Mouse (Mus musculus) embryo, embryonic 9.5 days (tissue): Measurements from ENCODE around the gene Grn.
A peak's percentile ranks its signal among the peaks of the same experiment; 100 is the strongest.
"Not testable (repeated sequence)": the region's sequence is repeated elsewhere in the genome, so short reads cannot be mapped to it uniquely, and the experiment has no call there.

Experiments used
- DNase-seq: peaks from one replicate; pipeline ENCODE4 v3.0.0-alpha.2; 2017; ENCODE audit errors: extremely low spot score

The Grn gene

GRCm38 (mm10) chr11:102430121-102431017 is at the start of gene Grn:
Gene Grn (plus strand): TSS chr11:102430315.
- DNase-seq = peak; percentile 87

- DNase-seq = no peak
These were observed 48.6 kb upstream of the Grn start for GRCm38 (mm10) chr11:102381341-102382100.

GRCm38 (mm10) chr11:102382794-102383193 is 47.3 kb upstream of the Grn start:
- DNase-seq = no peak

DNA sequence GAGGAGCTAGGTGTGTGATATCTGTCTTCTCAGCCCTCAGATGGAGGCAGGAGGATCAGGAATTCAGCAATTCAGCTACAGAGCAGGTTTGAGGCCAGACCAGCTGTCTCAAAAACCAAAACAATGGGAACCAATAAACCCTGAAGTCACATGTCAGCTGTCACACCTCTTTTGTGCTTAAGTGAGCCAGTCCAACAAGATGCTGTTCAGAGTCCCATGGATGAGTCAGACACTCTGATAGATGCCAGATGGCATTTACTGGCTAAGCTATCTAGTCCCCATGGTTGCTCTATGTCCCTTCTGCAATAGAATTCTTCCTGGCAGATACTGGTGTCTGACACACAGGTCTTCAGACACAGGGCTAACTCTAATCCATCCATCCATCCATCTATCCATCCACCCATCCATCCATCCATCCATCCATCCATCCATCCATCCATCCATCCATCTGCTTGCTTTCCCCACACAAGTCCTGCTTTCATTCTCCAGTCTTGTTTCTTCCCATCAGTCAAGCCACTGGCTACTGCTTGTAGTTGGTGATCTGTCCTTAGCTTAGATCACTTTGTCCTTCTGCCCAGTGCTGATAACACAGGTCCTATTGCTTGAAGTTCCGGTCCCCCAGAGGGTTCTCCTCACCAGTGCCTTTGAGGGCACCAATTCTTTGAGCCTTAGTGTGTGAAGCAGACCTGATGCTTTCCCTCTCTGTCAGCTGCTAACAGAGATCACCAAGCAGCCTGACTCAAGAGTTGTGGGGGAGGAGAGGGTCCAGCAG is 46.6 kb upstream of the Grn start:
- DNase-seq = no peak

DNA sequence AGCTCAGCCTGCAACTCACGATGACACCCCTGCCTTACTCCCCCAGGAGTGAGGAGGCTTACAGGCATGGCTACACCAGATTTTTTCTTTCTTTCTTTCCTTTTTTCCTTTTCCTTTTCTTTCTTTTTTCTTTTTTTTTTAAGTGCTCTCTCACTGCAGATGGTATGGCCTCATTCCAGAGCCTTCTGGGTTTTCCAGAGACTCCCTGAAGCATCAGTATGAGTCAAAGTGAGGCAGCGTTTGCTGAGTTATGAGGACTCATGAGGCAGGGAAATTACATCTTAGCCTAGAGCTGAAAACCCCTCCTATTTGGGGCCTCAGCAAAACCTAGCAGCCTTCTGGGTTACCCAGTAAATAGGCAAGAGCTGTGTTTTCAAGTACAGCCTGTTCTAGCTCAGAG is 45.7 kb upstream of the Grn start:
- DNase-seq = no peak

DNA sequence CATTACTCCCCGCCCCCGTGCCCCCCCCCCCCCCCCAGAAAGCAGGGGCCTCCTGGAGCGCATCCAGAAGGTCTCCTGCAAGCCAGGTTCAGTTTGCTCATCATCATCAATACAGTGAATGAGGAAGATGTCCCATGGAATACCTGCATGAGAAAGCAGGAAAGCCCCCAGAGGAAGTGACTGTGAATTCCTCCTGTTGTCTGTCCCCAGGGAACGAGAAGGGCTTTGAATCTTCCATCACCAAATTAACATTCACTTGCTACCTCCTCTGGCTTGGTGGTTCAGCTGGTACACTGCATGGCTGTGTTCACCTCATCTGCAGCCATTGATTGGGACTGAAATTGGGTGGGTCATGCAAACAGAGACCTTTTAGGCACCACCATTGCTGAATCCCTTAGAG is 45.0 kb upstream of the Grn start:
- DNase-seq = no peak

GRCm38 (mm10) chr11:102386121-102386520 is 44.0 kb upstream of the Grn start:
- DNase-seq = no peak

DNA sequence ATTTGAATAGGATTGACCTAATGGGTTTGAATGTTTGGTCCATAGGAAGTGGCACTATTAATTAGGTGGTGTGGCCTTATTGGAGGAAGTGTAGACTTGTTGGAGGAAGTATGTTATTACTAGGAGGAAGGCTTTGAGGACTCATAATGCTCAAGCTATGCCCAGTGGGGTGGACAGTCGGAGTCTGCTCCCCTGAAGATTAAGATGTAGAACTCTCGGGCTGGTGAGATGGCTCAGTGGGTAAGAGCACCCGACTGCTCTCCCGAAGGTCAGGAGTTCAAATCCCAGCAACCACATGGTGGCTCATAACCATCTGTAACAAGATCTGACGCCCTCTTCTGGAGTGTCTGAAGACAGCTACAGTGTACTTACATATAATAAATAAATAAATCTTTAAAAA is 40.7 kb upstream of the Grn start:
- not testable (repeated sequence) for DNase-seq

DNA sequence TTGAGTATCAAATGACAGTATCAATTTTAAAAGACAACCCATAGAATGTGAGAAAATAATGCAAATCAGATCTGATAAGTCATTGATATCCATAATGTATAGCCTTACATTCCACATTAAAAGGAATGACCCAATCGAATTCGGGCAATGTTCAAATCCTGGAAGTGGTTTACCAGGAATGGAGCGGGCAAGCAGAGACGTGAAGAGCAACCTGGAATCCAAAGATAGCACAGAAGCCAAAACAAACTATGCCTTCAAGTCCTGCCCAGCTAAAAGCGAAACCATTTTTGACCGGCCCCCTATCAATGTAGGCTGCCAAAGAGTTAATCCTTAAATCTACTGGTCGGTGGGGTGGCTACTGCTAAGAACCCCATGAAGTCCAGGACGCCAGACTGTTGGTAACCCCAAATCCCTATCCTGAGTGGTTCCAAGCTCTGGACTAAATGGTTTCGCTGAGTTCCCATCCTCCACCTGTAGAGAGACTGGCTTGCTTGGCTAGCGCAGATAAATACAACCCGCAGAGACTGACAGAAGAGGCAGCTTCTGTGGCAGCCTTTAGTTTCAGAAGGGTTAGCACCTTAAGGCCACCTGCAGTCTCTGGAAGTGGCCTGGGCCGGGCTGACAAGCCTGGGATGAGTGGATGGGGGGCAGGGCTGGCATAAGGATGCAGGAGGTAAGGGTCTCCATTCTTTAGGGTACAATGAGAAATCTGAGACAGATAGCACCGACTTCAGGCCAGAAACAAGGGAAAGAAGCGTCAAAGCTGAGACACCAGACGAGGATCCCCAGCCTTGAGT is 37.5 kb upstream of the Grn start:
- DNase-seq = no peak

- DNase-seq = peak; percentile 96
These were observed 36.9 kb upstream of the Grn start, which contains the start of gene Rundc3a for GRCm38 (mm10) chr11:102393238-102393634. Gene Rundc3a (plus strand): TSS chr11:102393403.

DNA sequence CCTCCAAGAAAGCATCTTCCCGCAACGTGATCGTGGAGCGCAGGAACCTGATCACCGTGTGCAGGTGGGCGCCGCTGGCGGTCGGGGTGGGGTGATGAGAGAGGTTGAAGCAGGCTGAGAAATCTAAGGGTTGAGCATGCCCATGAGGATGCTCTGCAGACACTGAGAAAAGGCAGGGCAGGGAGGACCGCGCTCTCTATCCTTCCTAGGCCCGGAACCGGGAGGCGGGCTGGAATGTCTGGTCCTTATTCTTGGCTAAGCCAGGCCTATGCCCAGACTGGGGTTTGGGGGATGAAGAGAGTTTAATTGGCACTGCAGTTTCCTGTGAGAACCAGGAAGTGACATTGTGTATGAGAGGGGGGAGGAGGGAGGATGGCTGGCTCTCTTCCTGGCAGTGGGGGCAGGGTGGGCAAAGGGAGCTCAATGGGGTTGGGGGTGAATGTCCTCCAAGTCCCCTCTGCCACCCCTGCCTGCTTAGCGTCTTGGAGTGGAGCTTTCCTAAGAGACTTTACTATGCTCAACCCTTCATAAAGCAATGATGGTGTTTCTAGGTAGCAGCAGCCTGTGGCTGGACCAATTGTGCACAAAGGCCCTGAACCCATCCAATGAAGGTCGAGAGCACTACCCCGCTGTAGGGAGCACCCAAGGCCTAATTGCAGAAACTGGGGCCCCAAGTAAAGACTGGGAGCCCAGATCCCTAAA is 36.2 kb upstream of the Grn start:
- no peak for DNase-seq

- no peak for DNase-seq
These were observed 35.5 kb upstream of the Grn start for GRCm38 (mm10) chr11:102394421-102395124.

DNA sequence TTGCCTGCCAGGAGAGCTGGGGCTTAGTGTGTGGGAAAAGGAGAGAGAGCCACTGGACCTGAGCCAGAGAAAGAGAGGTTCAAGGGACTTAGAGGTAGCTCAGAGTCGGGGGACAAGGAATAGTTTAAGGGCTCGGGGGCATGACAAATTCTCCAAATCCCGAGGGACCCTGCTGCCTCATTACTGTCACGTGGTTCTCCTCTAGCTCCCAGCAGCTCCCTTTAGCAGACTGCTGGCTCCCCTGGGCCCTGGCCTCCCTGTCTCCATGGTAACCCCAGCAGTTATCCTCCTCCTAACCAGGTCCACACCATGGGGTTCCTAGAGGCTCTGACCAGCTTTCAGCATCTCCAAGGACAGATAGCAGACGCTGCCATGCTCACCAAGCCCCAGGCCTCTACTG is 34.9 kb upstream of the Grn start:
- no peak for DNase-seq

DNA sequence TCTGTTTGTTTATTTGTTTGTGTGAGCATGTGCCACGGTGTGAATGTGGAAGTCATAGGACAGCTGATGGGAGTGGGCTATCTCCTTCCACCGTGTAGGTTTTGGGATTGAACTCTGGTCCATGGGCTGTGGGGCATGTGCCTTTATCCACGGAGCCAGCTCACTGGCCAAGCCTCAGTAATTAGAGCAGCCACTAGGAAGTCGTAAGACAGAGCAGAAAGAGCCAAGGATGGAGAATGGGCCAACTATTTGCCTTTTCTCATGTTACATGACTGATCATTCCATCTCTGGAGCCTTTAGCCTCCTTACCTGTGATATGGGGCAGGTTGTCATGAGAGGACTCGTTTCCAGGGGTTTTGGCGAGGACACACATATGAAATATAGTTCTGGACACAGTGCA is 33.9 kb upstream of the Grn start:
- no peak for DNase-seq

DNA sequence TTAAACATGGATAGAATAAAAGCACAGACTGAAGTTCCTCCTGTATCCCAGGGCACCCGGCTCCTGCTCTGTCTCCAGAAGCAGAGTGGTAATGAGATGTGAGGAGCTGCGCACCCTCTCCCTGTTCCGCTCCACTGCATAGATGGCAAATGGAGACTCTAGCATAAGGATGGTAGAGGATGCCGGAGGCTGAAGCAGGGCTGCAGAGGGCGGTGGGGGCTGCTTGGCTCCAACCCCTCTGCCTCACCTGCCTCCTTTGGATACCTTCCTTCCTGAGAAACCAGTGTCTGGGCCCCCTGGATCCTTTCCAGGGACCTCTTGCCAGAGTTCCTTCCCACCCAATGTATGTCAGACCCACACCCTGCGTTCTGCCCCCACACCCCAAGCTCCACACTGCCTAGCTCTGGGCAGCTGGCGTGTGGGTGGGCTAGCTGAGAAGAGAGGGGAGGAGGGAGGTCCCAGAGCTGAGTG is 33.4 kb upstream of the Grn start:
- DNase-seq = no peak

GRCm38 (mm10) chr11:102398007-102398825 is 31.9 kb upstream of the Grn start:
- DNase-seq = no peak

- DNase-seq = no peak
These were observed 31.0 kb upstream of the Grn start for GRCm38 (mm10) chr11:102399107-102399506.

DNA sequence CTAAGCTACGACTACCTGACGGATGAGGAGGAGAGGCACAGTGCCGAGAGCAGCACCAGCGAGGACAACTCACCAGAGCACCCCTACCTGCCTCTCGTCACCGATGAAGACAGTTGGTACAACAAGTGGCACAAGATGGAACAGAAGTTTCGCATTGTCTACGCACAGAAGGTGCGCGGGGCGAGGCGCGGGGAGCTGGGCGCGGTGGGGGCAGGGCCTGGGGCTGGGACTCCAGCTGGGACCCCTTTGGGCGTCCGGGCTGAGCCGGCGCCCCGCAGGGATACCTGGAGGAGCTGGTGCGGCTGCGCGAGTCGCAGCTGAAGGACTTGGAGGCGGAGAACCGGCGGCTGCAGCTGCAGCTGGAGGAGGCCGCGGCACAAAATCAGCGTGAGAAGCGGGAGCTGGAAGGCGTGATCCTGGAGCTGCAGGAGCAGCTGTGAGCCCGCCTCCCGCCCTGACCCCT is 30.5 kb upstream of the Grn start:
- no peak for DNase-seq

DNA sequence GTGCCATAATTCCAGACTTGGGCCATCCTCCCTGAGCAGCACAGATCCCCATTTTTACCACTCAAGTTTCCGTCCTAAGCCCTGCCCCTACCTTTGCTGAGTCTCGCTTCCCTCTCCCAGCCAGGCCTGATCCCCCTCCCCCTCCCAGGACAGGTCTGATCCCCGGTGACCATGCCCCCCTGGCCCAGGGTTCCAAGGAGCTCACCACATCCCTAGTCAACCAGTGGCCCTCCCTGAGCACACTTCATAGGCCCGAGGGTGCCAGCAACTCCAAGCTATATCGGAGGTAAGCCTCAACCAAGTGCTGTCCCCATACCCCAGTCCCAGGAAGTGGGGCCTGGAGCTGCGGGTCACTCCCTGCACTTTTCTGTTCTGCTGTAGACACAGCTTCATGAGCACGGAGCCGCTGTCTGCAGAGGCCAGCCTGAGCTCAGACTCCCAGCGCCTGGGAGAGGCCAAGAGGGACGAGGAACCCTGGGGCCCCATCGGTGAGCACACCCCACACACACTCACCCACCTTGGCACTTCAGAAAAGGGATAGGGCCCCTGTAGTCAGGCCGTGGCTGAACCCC is 29.5 kb upstream of the Grn start:
- DNase-seq = no peak
